Mouse (Mus musculus): ENCODE measurements at regions not wholly inside any gene's neighbourhood (a gene's known extent, or its start where the extent isn't known, plus 50 kb on each side); places are given as distances from the start of the nearest gene placed in this dataset.

DNA sequence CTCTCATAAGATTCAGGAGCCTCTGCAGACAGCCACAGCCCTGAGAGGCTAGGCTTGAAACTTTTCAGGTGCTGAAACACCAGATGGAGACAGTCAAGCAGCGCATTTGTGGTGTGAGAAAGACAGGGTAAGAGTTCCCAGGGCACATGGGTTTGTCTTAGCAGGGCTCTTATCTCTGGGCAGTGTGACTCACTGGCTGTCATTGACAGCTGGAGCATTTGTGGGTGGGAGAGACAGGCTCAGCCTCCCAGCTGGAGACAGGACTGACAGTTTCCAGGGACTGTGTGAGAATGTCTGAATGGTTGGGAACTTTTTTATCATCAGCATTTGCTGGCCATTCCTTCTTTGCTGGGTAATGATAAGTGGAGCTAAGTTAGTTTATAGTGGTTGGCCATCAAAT is 53.9 kb upstream of the Vav3 start:
- Histone ChIP-seq H3K9ac (ENCODE audit: control insufficient read depth, low read depth, low read length, poor library complexity, severe bottlenecking) (no peak overlapping the region), H3K9me3 (replicated peaks; ENCODE audit: insufficient read depth, low read length) (no peaks in the 10 kb centered on the region), H3K27me3 (ENCODE audit: control insufficient read depth in 1 of 2, insufficient read depth in 2 of 2, low read length in 2 of 2) (no peaks in the 10 kb centered on the region), H3K79me2 (ENCODE audit: control insufficient read depth, insufficient read depth, low read length, poor library complexity) (no peaks in the 10 kb centered on the region), H3K36me3 (ENCODE audit: control insufficient read depth in 1 of 2, insufficient read depth in 2 of 2, low read length in 2 of 2) (no peaks in the 10 kb centered on the region), H3K27ac (ENCODE audit: control insufficient read depth, low read depth, low read length) (no peak overlapping the region), H3K4me3 (ENCODE audit: control insufficient read depth in 1 of 2, insufficient read depth in 1 of 2, low read depth in 2 of 2, low read length in 2 of 2) (no peak overlapping the region), H3K4me1 (ENCODE audit: control insufficient read depth in 1 of 2, insufficient read depth in 2 of 2, low read length in 2 of 2) (no peaks in the 10 kb centered on the region)
- TF ChIP-seq ETS1 (IDR thresholded peaks at IDR 0.05; ENCODE audit: low read depth, low read length) (0 out of 2 replicates have a peak, but pooled peaks have one; percentile 34), GATA1 (IDR thresholded peaks at IDR 0.05; ENCODE audit: low read depth, low read length) (peak; percentile 42; the same call in 1 of the 2 replicates), USF1 (IDR thresholded peaks at IDR 0.05; ENCODE audit: low read depth, low read length) (no peak), MYB (IDR thresholded peaks at IDR 0.05; ENCODE audit: low read depth, low read length) (no peak), HCFC1 (IDR thresholded peaks at IDR 0.05; ENCODE audit: low read depth, low read length) (no peak)
- peak; percentile 21 for DNase-seq (ENCODE audit: low read depth, low spot score)
